Mouse (Mus musculus) CD4-positive, CD25-positive, alpha-beta regulatory T cell, adult 4 months (primary cell): ENCODE data around the gene Hspa1a. TPM values are rescaled to one million over a fixed set of nuclear protein-coding genes. Genes with fewer than 3 reads are reported as not detected.
A peak's percentile ranks its signal among the peaks of the same experiment; 100 is the strongest.
"Not testable (repeated sequence)": the region's sequence is repeated elsewhere in the genome, so short reads cannot be mapped to it uniquely, and the experiment has no call there.

Experiments used
- ATAC-seq: one replicate; pipeline ENCODE4 v1.8.0; 2017
- polyA plus RNA-seq, 2 experiments: library from polyadenylated mRNA; unstranded; fragments of 100-300 nt; shearing (Covaris generic); gene quantifications; one replicate each; pipeline ENCODE4 v1.2.1; 2017

Hspa1a gene
- 1 to 10 TPM in 1 of 2 experiments, not detected in 1; 1.1 TPM for polyA plus RNA-seq

DNA sequence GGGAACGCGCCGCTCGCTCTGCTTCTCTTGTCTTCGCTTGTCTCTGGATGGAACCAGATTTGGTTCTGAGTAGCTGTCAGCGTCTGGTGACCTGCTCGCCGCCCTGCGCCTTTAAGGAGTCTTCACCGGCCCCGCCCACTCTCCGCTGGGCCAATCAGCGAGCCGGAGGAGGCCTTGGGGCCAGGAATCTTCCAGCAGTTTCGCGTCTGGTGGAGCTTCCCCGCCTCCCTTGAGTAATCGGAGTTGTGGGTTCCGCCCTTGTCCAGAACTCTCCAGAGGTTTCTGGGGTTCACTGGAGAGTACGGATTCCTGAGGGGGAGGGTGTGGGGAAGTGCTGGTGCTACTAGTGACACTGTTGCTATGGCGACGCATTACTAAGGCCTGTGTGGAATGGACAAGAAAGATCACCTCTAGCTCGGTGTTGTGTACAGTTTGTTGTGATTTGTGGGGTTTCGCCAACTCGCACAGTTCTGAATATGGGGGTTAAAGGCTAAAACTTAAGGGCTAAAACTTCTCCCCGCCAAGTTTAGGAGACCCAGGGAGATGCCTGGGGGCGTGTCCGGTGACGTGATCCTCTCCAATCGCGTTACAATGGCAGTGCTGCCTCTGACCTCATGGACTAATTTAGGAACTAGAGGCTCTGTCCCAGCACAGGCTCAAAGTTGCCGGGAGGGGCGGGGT lies at the start of gene Hspa1a, which contains the start of gene Hspa1l:
Gene Hspa1a, minus strand, starts transcription at position 88 of the 681 bp plus-strand sequence.
Gene Hspa1l, plus strand, starts transcription at position 635 of the 681 bp plus-strand sequence.
- ATAC-seq: peak; percentile 95

DNA sequence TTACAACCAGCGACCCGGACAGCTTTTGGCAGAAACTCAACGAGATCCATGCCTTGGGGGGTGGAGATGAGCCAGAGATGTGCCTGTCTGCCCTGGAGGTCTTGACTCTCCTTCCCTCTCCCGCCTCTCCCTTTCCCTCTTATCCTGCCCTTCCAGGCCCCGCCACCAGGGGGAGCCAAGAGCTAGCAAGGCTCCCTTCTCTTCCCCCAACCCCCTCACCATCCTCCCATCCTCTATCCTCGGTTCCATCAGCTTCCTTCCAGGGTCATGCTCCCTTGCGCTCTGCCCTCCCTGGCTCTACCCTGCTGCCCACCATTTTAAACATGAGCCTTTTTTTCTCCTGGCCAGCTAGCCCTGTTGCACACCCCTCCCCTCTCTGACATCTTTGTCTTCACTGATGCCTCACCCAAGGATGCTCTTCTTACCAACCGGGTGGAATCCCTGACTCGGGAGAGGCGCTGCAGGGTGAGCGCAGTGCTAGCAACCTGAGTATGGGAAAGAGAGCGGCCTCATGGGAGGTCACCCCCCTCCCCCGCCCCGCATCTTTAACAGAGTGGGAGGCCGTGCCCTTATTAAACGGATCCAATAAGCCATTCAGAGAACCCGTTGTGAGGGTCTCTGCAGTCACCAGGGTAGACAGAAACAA lies 49.3 kb upstream of the Hspa1a start:
- ATAC-seq: peak; percentile 74

DNA sequence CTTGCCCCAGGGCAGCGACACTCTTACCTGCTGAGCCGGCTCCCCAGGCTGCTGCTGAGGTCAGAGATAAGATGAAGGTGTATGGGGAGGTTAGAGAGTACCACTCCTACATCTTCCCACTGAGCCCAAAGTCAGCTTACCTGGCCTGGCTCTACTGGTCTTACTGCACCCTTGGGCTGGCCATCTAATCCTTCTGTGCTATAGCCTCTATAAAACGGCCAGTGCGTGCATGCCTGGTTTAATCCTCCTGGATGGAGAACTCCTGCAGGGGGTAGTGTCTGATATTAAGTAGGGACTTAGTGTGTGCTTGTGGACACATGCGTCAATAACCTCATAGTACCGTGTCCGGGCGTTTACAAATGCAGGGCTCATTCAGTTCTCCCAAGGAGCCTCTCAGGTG lies 48.6 kb upstream of the Hspa1a start:
- ATAC-seq: no peak

DNA sequence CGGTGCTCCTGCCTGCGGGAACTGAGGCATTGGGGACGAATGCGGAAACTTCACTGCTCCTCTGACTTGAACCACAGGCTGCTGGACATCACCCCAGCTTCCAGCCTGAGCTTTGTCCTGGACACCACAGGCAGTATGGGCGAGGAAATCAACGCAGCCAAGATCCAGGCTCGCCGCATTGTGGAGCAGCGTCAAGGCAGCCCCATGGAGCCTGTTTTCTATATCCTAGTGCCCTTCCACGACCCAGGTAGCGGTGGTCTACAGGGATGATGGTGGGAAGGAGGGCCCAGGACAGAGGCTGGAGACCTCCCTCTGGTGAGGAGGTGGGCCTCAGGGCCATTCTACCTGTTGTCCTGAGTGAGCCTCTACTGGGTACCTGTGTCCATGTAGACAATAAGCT lies 47.9 kb upstream of the Hspa1a start:
- ATAC-seq: no peak

DNA sequence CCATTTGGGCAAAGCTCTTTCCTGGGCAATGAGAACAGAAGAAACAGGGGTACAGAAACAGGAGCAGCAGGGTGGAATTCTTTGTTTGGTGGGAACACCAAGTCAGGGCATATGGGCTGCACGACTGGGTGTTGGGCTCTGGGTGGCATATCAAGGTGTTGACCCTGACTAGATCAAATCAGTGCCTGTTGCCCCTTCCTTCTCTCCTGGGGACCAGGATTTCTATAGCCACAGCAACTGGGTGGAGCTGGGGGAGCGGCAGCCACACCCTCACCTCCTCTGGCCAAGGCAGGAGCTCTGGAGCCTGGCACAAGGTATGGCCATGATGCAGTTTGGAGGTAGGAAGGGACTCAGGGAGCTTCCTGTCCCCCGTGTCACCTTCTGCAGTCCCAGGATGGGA lies 46.2 kb upstream of the Hspa1a start:
- no peak for ATAC-seq

DNA sequence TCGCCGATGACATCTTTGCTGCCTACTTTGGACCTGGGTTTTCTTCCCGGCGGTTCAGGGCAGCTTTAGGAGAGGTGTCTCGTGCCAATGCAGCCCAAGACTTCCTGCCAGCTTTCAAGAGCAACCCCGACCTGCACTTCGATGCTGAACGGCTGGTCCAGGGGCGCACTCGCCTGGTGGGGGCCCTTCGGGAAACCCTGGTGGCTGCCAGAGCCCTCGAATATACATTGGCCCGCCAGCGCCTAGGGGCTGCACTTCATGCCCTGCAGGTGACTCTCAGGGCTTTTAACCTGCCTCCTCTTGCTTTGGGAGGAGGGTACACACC lies 45.7 kb upstream of the Hspa1a start:
- ATAC-seq: no peak

DNA sequence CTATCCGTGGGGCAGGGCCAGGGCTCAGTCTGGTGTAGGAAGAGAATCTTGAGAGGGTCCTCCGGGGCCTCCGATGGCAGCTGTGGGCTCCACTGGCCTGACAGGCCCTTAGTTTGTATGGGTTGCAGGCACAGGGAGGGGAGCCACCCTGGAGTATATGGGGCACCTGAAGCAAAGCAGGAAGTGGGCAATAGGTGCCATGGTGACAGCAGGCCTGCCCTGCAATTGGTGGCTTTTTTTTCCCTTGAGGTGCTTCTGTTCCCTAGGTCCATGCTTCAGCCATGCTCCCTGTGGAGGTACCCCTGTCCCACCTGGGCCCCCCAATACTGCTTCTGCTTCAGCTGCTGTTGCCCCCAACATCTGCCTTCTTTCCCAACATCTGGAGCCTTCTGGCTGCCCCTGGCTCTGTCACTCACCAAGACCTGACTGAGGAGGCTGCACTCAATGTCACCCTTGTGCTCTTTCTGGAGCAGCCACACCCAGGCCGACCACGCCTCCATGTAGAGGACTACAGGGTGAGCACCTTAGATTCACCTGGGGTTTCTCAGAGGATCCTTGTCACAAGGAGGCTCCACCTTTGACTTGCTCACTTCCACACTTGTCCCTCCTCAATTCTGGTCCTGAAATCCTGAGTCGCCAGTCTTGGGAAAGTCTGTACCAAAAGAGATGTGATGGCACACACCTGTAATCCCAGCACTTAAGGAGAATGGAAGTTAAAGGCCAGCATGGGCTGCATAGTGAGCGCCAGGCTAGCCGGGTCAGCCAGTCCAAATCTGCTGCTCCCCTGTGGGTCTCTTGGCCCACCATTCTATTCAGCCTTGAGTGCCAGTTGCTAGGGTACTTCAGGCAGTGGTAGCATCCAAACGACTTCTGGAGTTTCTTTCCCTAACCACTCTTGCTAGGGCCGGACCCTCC lies 45.1 kb upstream of the Hspa1a start:
- peak; percentile 70 for ATAC-seq

DNA sequence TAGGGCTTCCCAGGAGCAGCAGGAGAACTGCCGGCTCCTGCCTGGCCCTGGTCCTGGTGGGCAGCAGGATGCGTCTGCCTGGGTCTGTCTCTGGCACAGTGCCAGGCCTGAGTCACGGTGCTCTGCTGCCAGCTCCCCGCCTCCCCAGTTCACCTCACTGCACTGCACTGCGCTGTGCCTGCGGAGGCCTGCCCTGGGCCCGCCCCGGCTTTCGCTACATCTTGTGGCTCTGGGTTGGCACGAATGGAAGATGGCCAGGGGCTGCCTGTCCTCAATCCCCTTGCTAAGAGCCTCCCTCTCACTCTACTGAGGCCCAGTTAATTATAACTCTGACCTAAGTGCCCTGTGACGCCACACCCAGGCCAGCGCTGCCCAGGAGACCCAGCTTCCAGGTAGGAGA lies 44.4 kb upstream of the Hspa1a start, which contains the start of gene Vwa7:
Gene Vwa7, plus strand, starts transcription at position 204 of the 400 bp plus-strand sequence.
- no peak for ATAC-seq

DNA sequence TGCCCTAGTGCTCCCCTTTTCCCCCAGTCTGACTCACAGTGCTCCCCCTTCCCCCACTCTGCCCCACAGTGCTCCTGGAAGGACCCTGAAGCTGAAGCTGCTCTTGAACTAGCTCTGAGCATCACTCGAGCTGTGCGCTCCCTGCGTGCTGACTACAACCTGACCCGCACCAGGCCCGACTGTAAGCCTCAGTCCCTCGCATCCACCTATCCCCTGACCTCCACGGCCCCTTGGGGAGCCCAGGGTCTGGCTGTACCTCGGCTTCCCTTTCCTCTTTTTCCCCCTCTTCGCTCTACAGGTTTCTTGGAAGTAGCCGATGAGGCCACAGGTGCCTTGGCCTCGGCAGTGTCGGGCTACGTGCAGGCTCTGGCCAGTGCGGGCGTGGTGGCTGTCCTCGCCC lies 43.3 kb upstream of the Hspa1a start:
- no peak for ATAC-seq

DNA sequence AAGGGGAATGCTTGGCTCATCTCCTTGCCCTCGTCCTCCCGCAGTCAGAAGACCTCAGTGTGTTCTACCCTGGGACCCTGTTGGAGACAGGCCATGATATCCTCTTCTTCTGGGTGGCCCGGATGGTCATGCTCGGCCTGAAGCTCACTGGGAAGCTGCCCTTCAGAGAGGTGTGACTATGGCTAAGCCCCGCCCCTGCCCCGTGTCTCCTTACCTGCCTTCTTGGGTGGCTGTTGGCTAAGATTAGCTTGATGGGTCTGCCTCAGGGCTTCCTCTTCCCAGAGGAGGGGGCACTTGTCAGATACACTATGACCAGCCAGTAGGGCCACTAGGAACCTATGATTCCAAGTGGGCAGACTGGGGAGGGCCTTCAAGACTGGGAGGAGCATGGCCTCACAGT lies 41.3 kb upstream of the Hspa1a start:
- no peak for ATAC-seq

DNA sequence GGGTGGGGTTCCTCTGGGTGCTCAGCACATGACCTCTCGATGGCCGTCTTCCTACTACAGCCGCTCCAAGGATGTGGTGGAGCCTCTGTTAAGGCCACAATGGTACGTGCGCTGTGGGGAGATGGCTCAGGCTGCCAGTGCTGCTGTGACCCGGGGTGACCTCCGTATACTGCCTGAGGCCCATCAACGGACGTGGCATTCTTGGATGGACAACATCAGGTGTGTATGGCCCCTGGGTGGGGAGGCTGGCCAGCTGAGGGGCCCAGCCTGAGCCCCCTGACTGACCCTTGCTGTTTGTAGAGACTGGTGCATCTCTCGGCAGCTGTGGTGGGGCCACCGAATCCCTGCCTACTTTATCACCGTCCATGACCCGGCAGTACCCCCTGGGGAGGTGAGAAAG lies 40.5 kb upstream of the Hspa1a start:
- ATAC-seq: no peak

DNA sequence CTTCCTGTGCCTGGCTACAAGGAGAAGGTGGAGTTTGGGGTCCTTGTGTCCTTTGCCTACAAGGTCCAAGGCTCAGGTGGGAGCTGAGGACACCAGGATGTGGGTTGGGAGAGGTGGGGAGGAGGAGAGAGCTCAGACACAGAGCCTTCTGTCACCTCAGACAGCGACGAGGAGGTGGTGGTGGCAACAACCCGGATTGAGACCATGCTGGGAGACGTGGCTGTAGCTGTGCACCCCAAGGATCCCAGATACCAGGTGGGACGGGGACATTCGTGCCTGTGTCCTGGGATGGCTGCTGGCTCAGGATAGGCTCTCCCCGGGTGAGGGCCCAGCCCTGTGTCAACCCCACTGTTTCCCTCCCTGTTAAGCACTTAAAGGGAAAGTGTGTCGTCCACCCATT lies 39.5 kb upstream of the Hspa1a start:
- no peak for ATAC-seq

DNA sequence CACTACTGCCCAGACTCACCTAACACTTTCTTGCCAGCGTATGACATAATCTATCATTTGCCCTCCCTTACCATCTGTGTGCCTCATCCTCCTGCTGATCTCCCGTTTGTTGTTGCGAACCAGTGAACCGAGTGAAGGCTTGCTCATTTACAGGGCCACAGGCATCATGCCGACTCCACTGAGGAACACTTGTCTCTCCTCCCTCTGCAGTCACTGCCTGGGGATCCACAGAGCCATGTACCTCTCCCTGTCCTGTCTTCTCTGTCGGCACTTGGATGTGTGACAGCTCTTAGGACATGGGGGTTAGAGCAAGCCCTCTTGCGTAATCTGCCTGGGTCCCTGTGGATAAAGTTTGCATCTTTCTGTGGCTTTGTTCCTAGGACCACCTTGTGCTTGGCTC lies 37.6 kb upstream of the Hspa1a start:
- no peak for ATAC-seq

DNA sequence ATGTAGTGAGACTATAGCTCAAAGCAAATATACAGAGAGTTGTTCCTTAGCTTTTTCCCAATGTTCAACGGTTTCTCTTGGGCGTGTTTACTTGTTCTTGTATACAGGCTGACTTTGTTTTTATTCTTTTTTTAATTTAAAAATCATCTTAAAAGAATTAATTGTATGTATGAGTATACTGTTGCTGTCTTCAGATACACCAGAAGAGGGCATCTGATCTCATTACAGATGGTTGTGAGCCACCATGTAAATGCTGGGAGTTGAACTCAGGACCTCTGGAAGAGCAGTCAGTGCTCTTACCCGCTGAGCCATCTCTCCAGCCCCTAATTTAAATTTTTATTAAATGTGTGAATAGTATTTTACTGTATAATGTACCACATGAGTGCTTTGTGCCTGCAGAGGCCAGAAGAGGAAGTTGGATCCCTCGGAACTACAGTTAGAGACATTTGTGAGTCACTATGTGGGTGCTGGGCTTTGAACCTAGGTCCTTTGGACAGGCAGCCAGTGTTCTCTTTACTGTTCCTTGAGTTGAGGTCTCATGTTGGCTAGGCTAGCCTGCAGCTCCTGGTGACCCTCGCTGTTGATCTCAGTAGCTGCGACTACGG lies 35.5 kb upstream of the Hspa1a start:
- no peak for ATAC-seq

DNA sequence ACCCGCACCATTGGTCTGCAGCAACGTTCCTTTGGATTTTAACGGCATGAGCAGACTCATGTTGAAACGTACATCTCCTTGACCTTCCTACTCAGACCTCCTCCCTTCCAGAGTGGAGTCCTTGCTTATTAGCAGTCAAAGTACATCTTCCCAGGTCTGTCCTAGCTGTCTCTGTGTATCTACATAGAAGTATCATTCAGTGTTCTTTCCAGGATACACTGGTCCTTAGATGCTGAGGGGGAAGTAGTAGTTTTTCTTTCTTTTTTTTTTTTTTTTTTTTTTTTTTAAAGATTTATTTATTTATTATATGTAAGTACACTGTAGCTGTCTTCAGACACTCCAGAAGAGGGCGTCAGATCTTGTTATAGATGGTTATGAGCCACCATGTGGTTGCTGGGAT lies 33.9 kb upstream of the Hspa1a start:
- ATAC-seq: not testable (repeated sequence)

DNA sequence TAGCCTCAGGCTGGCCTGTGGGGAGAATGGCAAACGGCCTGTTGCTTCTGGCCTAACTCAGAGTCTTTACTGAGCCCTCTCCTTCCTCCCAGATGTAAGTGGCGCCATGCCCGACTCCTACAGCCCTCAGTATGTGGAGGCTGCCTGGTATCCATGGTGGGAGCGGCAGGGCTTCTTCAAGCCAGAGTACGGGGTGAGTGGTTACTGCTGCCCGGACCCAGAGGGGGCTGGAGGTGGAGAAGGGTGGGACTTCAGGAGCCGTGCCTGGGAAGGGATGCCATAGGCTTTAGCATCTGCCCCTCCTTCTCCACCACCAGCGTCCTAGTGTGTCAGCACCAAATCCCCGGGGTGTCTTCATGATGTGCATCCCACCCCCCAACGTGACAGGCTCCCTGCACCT lies 33.2 kb upstream of the Hspa1a start:
- ATAC-seq: no peak

DNA sequence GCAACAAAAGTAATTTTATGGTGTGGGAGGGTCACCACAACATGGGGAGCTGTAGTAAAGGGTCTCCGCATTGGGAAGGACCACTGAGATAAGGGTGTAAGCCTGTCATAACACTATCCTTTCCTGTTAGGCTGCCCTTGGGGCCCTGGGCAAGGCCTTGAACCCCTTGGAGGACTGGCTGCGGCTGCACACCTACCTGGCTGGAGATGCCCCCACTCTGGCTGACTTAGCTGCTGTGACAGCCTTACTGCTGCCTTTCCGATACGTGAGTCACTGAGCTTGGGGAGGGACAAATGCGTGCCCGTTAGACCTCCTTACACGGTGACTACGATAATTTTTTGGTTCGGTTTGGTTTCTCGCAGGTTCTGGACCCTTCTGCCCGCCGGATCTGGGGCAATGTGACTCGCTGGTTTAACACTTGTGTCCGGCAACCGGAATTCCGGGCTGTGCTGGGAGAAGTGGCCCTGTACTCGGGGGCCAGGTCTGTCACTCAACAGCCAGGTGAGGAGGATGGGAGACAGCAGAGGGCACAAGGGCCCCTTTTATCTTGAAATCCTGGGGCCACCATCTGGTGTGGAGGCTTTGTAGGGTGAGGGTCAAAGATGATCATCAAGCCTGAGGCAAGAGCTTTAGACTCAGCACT lies 32.2 kb upstream of the Hspa1a start:
- ATAC-seq: no peak

DNA sequence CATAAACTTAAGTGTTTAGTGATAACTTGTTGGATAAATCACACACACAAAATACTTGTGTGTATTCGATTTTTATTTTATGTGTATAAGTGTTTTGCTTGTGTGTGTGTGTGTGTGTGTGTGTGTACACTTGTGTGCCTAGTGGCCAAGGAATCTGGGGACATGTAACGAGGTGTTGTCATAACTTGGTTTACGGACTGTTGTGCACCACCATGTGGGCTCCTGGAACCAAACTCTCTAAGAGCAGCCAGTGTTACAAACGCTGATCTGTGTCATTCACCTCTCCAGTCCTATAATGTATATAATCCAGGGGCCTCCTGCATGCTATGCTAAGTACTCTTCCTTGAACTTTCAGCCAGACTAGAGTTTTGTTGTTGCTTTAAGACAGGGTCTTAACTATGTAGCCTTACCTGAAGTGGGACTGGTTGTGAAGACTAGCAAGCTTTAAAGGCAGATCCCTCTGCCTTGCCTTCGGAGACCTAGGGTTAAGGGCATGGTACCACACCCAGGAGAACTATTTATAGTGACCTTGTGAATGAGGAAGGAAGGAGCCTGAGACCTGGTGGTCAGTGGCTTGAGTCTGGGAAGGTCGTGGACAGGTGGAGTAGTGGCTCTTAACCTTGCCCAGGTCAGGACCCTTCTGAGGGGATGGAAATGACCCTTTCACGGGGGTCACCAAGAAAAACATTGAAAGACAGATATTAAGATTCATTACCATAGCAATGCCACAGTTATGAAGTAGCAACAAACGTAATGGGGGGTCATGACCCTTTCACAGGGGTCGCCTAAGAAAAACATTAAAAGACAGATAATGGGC lies 31.3 kb upstream of the Hspa1a start:
- no peak for ATAC-seq

DNA sequence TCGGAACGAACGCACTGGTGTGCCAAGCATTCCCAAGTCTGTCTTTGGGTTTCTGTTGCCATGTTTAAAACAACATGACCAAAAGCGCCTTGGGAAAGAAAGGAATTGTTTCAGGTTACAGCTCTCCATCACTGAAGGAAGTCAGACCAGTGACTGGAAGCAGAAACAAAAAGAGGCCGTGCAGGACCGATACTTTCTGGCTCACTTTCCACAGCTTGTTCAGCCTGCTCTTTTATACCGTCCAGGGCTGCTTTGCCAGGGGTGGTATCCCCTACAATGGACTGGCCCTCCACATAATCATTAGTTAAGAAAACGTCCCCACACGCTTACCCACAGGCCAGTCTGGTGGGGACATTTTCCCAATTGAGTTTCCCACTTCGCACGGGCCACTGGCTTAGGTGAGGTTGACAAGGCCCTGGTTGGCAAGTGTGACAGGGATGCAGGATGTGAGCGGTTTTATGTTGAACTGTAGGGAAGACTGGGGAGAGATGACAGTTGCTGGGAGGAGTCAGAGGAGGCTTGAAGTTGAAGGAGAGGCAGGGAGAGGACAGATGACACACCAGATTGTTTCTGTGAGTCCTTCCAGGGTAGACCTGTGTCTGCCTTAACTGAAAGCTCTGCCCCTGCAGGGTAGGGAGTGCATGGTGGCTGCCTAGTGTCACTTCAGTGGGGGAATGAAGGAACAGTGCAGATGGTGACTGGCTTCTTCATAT lies 30.4 kb upstream of the Hspa1a start:
- peak; percentile 19 for ATAC-seq

DNA sequence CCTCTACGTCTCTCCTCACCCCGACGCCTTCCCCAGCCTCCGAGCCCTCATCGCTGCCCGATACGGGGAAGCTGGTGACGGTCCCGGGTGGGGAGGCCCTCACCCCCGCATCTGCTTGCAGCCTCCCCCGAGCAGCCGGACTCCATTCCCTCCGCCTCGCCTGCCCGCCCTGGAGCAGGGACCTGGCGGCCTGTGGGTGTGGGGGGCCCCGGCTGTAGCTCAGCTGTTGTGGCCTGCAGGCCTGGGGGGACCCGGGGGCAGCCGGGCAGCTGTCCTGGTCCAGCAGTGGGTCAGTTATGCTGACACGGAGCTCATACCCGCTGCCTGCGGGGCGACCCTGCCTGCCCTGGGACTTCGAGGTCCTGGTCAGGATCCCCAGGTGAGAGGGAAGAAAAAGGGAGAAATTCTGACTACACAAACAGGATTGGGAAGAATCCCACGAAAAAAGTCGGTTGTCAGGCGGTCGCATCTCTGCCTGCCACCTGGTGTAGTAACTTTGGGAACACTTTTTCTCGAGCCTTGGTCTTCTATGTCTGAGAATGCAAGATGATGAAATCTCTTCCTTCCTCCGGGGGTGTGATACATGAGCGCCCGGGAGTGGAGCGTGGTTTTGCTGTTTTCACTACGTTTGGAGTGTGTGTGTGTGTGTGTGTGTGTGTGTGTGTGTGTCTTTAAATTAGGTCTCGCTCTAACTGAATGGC lies 29.6 kb upstream of the Hspa1a start:
- ATAC-seq: no peak
